Comparison of ENCODE assay signal across 8 mouse cellular contexts in the genomic region with DNA sequence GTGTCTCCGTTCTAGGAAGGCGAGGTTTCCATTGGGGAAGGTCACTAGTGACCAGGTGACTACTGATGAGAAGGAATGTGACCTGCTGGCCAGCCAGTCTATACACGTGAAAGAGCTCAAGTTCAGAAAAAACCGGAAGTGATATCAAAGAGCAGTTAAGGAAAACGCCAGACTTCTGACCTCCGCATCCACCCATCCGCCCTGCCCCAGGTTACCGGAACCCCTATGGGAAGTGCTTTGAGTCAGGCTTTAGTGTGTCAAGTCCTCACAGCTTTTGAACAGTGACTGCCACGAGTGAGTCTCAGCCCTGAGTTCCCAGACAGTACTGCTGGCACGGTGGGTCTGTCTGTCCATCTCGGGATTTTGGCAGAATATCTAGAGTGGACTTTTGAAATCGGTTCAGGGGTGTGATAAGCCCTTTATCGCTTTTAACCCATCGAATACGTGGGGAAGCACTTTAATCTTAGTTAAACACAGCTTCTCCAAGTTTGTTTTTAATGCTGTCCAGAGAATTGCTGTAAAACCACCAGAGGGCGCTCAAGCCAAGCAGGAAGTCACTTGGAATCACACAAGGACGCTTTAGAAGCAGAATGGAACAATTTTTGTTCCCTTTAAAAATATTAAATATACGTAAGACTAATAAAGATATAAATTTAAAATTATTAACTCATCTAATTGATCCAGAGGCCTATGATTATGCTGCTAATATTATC. TPM values are rescaled to one million over a fixed set of nuclear protein-coding genes. Genes with fewer than 3 reads are reported as not detected.
DNase-seq lines count a peak whose midpoint lies in the region; ATAC-seq and TF ChIP-seq lines count a peak whose summit lies in the region.

No protein-coding gene starts in this region.

- no peak overlapping the region for H3K27ac ChIP-seq in embryonic facial prominence, embryonic 12.5 days
- H3K27ac ChIP-seq in layer of hippocampus, adult 2 months = no peak overlapping the region
- no peak overlapping the region for H3K27ac ChIP-seq in lung, embryonic 16.5 days (ENCODE audit: low read length)
- no peak overlapping the region for H3K27ac ChIP-seq in small intestine, adult 2 months (ENCODE audit: insufficient read depth, low read depth, low read length)

- no peak for ATAC-seq in embryonic facial prominence, embryonic 12.5 days (ENCODE audit: insufficient number of reproducible peaks, insufficient read depth, low FRiP score, low TSS enrichment)
- ATAC-seq in lung, embryonic 16.5 days (ENCODE audit: low read depth) = peak; percentile 38; the same call in 1 of the 2 replicates

- DNase-seq in adrenal gland, adult (ENCODE audit: inconsistent age in 2 of 2, low spot score in 1 of 2) = peak; percentile 41 to 83
- no peak for DNase-seq in adrenal gland, adult 8-10 months
- DNase-seq in T-cell, adult 2 months (ENCODE audit: low spot score) = peak; percentile 38
- peak; percentile 58 to 84 for DNase-seq in heart, postnatal 10 days
- peak; percentile 46 to 75 for DNase-seq in layer of hippocampus, adult 2 months (ENCODE audit: low spot score in 2 of 2)

- no peaks in the 10 kb centered on the region for H3K9me3 ChIP-seq in embryonic facial prominence, embryonic 12.5 days
- H3K9me3 ChIP-seq in lung, embryonic 16.5 days (ENCODE audit: control insufficient read depth, low read length) = no peaks in the 10 kb centered on the region

- H3K4me3 ChIP-seq in embryonic facial prominence, embryonic 12.5 days = no peak overlapping the region
- no peak overlapping the region for H3K4me3 ChIP-seq in layer of hippocampus, adult 2 months
- H3K4me3 ChIP-seq in lung, embryonic 16.5 days (ENCODE audit: low read length) = peak overlapping the region; percentile 24
- H3K4me3 ChIP-seq in small intestine, adult 2 months (ENCODE audit: low read depth, low read length) = peak overlapping the region; percentile 47

- 28% methylated on average over 18 of the region's 18 CpGs for WGBS in embryonic facial prominence, embryonic 12.5 days
- 19% methylated on average over 18 of the region's 18 CpGs for WGBS in lung, embryonic 16.5 days
- 27% methylated on average over 18 of the region's 18 CpGs for WGBS in small intestine, adult 2 months

- peaks cover 15% of the 10 kb centered on the region for H3K36me3 ChIP-seq in embryonic facial prominence, embryonic 12.5 days
- peaks cover 6% of the 10 kb centered on the region for H3K36me3 ChIP-seq in lung, embryonic 16.5 days (ENCODE audit: control insufficient read depth, insufficient read depth, low read length)
- peaks cover 18% of the 10 kb centered on the region for H3K36me3 ChIP-seq in small intestine, adult 2 months (ENCODE audit: control insufficient read depth, insufficient read depth, low read length)

- TF ChIP-seq POLR2A in small intestine, adult 2 months (IDR thresholded peaks at IDR 0.05; ENCODE audit: low read depth, low read length) = no peak

- no peak overlapping the region for H3K9ac ChIP-seq in embryonic facial prominence, embryonic 12.5 days
- H3K9ac ChIP-seq in lung, embryonic 16.5 days (ENCODE audit: low read length) = peak overlapping the region; percentile 57

- peak; percentile 92 for TF ChIP-seq CTCF in layer of hippocampus, adult 2 months (conservative IDR thresholded peaks at IDR 0.05)
- TF ChIP-seq CTCF in small intestine, adult 2 months (IDR thresholded peaks at IDR 0.05; ENCODE audit: extremely low read depth, insufficient read length, insufficient replicate concordance, low read depth, low read length) = peak; percentile 42; the same call in 1 of the 2 replicates

- 0 out of 2 replicates have a peak overlapping the region, but pooled peaks have one; percentile 3 for H3K4me2 ChIP-seq in embryonic facial prominence, embryonic 12.5 days (replicated peaks)
- H3K4me2 ChIP-seq in lung, embryonic 16.5 days (ENCODE audit: low read depth, low read length) = peak overlapping the region; percentile 54

- intact Hi-C loops in heart, postnatal 10 days (cut with DNase I) = no loop called here

- H3K27me3 ChIP-seq in embryonic facial prominence, embryonic 12.5 days = no peaks in the 10 kb centered on the region
- no peaks in the 10 kb centered on the region for H3K27me3 ChIP-seq in lung, embryonic 16.5 days (ENCODE audit: control insufficient read depth, insufficient read depth, low read depth, low read length)
- H3K27me3 ChIP-seq in small intestine, adult 2 months (ENCODE audit: control insufficient read depth, insufficient read depth, low read length) = no peaks in the 10 kb centered on the region

- H3K4me1 ChIP-seq in embryonic facial prominence, embryonic 12.5 days = 0 out of 2 replicates have a peak, but pooled peaks cover 8% of the 10 kb centered on the region
- peaks cover 4% of the 10 kb centered on the region; the same call in 1 of the 2 replicates for H3K4me1 ChIP-seq in lung, embryonic 16.5 days (replicated peaks; ENCODE audit: control insufficient read depth, insufficient read depth, low read length)
- H3K4me1 ChIP-seq in small intestine, adult 2 months (ENCODE audit: control insufficient read depth, insufficient read depth, insufficient read length, low read length) = no peaks in the 10 kb centered on the region

RNA-seq across cellular contexts. Expression of a gene that starts 6.9 kb away (rescaled TPM):
- total RNA-seq in adrenal gland, adult 8-10 months (2022) = 10 to 100 TPM; 18.6 to 33.4 (median 22.0) TPM
- polyA plus RNA-seq in embryonic facial prominence, embryonic 12.5 days (2016; fragmentation: Nextera tagmentation; extraction: Ambion mirVana) = 50.3 and 51.0 TPM in 2 replicates
- 1 to 10 TPM; 7.8 to 8.3 TPM for total RNA-seq in heart, postnatal 10 days (2021)
- 10 to 100 TPM; 15.0 to 16.1 TPM for total RNA-seq in layer of hippocampus, adult 2 months (2021)
- 44.6 and 46.2 TPM in 2 replicates for polyA plus RNA-seq in lung, embryonic 16.5 days (2015; fragmentation: Nextera tagmentation; extraction: Ambion mirVana)
- polyA plus RNA-seq in small intestine, adult 2 months (2012; rRNA removed) = 0.53 and 0.95 TPM in 2 replicates

RNA-seq across cellular contexts. Expression of a gene that starts 31.9 kb away (rescaled TPM):
- total RNA-seq in adrenal gland, adult 8-10 months (2022) = 1 to 10 TPM; 3.1 to 4.1 (median 3.6) TPM
- 2.3 and 2.4 TPM in 2 replicates for polyA plus RNA-seq in embryonic facial prominence, embryonic 12.5 days (2016; fragmentation: Nextera tagmentation; extraction: Ambion mirVana)
- 1 to 10 TPM; 3.4 to 4.2 TPM for total RNA-seq in heart, postnatal 10 days (2021)
- total RNA-seq in layer of hippocampus, adult 2 months (2021) = under 1 TPM; 0.49 to 0.61 TPM
- polyA plus RNA-seq in lung, embryonic 16.5 days (2015; fragmentation: Nextera tagmentation; extraction: Ambion mirVana) = 1.2 and 1.3 TPM in 2 replicates
- polyA plus RNA-seq in small intestine, adult 2 months (2012; rRNA removed) = 0.72 and 0.91 TPM in 2 replicates

RNA-seq across cellular contexts. Expression of a gene that starts 32.4 kb away (rescaled TPM):
- total RNA-seq in adrenal gland, adult 8-10 months (2022) = 100 to 1,000 TPM; 139 to 158 (median 146) TPM
- 67.8 and 68.1 TPM in 2 replicates for polyA plus RNA-seq in embryonic facial prominence, embryonic 12.5 days (2016; fragmentation: Nextera tagmentation; extraction: Ambion mirVana)
- total RNA-seq in heart, postnatal 10 days (2021) = 100 to 1,000 TPM in 1 of 2 experiments, 10 to 100 TPM in 1; 97.7 to 106 TPM
- 10 to 100 TPM; 55.6 to 59.0 TPM for total RNA-seq in layer of hippocampus, adult 2 months (2021)
- polyA plus RNA-seq in lung, embryonic 16.5 days (2015; fragmentation: Nextera tagmentation; extraction: Ambion mirVana) = 99.3 and 102 TPM in 2 replicates
- polyA plus RNA-seq in small intestine, adult 2 months (2012; rRNA removed) = 191 and 329 TPM in 2 replicates

Comparison
In these comparisons a context has a peak if more than half of its experiments do, and no peak if none do; other contexts are left out.
1. H3K4me3 ChIP-seq: peak in lung, embryonic 16.5 days (single experiment) and small intestine, adult 2 months (single experiment); none in embryonic facial prominence, embryonic 12.5 days (single experiment) and layer of hippocampus, adult 2 months (single experiment).